Mouse (Mus musculus) lung, postnatal 14 days (tissue): ENCODE results near the gene Selenok.

ENCODE experiments used
- DNase-seq: peaks from one replicate; pipeline ENCODE4 v3.0.0; 2021

Gene Selenok

GRCm38 (mm10) chr14:29996000-29996751 lies 28.1 kb downstream of the Selenok start:
- no peak for DNase-seq

DNA sequence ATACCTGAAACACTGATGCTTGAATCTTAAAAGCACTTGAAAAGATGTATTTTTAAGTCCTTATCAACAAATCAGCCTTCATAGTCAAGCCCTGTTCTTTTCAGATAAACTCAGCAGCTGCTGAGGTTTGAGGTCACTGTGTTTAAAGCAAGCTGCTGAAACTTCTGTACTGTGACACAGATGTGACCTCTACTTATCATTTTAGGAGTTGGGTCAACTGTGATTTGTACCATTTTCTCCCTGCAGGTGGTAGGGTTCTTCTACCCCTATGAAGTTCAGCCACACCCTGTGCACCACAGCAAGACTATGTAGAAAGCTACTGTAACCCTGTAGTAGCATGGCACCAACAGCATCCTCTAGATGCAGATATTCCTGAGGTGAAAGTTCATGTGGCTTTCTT lies 29.2 kb downstream of the Selenok start:
- DNase-seq: no peak

GRCm38 (mm10) chr14:29998747-29999474 lies 30.8 kb downstream of the Selenok start:
- no peak for DNase-seq

DNA sequence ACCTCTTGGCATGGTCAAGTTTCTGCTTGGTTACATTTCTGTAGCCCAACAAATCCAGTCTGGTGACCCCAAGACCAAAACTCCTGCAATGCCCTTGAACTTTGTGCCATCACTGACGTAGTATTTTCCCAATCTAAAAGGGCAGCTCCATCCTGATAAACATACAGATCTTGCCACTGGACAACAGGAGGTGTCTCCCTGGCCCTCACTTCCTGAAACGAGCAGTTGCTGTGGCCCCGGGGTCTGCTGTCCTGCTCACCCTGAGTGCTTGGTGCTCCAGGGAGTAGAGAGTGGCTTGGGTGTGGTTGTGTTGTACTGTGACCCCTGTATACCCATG lies 31.3 kb downstream of the Selenok start:
- DNase-seq: no peak

DNA sequence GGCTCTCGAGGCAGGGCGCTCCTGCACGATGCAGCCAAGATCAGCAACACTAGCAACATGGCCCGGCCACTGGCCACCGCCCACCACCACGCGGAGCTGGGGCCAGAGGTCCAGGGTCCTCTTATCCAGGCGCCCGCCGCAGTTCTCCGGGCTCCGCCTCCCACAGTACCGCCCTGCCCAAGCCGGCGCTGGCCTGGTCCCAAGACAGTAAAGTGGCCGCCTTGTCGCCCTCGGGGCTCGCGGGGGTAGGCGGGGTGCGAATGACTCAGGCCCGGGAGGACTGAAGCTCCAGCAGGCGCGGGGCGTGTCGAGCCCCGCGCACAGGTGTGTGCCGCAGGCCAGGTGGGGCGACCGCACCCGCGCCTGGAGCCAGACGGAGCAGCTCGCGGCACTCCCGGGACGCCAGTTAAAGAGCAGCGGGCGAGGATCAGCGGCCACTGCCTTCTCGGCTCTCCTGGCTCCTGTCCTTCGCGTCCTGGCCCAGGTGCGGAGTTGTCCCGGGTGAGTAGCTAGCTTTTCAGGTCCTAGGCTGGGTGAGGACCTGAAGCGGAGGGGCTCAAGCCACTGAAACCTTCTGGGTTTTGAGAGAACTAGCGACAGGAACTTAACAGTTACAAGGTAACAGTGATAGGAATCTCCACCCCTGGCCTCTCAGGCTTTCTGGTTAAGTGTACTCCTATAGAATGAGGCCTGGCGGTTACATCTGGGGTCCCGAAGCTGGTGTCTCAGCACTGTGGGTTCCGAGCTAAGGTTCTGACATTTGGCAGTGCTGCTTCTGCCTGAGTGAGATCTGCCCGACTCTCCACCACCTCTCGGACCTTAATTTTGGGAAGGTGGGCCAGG lies 40.8 kb downstream of the Selenok start, which contains the start of the genes Il17rb and Chdh:
Il17rb (minus strand) TSS at position 164 of the 843 bp plus-strand sequence.
Chdh (plus strand) TSS at position 291 of the 843 bp plus-strand sequence.
- DNase-seq: peak; percentile 63

DNA sequence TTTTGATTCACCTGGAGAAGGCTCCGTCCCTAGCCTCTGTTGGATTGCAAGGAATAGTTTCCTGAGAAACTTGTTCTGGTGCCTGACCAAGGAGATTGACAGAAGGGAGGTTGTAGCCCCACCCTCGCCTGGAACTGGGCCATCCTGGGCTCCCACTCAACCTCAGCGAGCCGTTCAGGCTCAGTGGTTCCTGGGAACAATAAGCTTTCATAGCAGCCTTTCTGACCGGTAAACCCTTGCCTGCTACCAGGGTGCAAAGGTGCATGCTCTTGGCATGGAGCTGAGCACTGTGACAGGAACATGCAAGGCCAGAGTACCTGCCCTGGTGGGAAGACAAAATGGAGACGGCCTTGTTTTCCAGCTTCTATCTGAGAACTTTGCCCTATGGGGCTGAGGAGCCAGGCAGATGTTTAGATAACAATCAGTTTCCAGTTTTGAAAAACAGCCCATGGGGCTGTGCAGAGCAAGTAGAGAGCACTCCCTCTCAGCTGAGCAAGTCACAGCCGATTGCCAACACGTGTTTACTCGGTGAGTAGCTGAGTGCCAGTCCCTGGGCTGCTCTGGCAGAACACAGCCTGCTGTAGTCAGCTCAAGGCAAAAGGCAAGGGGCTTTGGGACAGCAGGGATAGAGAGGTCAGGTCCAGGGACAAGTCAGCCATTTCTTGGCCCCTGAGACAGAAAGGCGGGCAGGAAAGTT lies 41.9 kb downstream of the Selenok start:
- peak; percentile 55 for DNase-seq

- DNase-seq: no peak
These were observed 43.9 kb downstream of the Selenok start for GRCm38 (mm10) chr14:30011886-30012560.

DNA sequence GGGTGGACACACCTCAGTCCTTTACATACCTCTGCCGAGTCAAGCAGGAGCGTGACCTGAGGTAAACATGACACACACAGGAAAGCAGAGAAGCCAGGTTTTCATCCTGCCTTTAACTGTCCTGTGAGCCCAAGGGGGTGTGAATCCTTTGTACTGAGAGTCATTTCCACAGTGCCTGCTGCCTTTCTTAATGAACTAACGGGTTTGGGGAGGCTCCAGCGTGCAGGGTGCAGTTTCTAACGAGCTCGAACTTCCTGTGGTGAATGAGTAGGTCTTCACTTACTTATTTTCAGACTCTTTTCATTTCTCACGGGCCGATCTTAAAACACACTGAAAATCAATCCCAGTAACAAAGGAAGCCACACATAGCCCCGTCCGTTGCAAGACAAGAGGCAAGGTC lies 46.4 kb downstream of the Selenok start:
- DNase-seq: no peak

- DNase-seq: no peak
These were observed 46.9 kb downstream of the Selenok start for GRCm38 (mm10) chr14:30015008-30015407.

DNA sequence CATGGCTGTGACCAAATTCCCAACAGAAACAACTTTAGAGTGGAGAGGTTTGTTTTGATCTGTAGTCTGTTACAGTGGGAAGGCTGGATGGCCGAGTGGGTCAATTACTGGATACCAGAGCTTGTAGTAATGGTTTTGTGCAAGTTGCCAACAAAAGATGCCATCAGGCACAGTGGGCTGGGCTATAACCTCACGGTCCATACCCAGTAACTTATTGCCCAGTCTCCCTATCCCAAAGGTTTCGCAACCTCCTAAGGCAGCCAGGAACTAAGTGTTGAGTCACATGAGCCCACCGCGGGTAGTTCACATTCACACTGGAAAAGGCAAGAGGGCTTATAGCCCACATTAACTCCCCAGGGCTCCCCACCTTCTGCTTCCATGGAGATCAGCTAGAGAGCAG lies 48.6 kb downstream of the Selenok start:
- DNase-seq: no peak

- no peak for DNase-seq
These were observed 49.8 kb downstream of the Selenok start for GRCm38 (mm10) chr14:30017794-30018462.

DNA sequence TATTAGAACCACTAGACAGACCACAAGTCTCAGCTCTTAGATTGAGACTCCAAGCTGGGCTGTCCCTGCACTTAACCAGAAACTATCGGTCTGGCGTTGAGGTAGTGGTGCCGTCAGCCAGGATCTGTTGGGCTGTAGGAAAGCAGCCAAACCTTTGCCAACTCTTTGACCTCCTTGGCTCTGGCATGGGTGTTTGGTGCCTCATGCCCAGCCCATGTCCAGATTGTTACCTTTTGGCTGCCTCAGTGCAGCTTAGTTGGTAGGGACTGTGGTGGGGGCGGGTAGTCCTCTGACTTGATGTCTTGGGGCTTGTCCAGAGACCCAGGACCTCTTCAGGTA lies 50.3 kb downstream of the Selenok start:
- no peak for DNase-seq

DNA sequence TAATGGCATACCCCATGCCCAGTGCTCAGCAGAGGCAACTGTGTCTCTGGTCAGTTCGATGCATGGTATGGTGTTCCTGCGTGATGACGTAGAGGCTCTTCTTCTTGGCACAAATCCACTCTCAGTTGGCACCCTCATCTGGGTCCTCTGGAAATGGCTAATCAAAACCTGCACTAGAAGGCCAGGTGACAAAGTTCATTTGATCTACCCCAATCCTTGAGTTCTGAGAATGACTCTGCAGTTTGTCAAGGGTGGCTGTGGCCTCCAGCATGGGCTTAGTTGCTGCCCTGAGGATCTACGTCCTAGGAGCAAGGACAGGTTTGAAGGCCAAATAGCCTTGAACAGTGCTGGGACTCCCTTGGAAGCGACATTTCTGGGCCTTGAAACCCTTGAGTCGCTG lies 50.7 kb downstream of the Selenok start:
- no peak for DNase-seq

GRCm38 (mm10) chr14:30019375-30019774 lies 51.3 kb downstream of the Selenok start:
- no peak for DNase-seq

- DNase-seq: no peak
These were observed 51.9 kb downstream of the Selenok start for GRCm38 (mm10) chr14:30019792-30020575.

- no peak for DNase-seq
These were observed 54.4 kb downstream of the Selenok start for GRCm38 (mm10) chr14:30022471-30022870.

DNA sequence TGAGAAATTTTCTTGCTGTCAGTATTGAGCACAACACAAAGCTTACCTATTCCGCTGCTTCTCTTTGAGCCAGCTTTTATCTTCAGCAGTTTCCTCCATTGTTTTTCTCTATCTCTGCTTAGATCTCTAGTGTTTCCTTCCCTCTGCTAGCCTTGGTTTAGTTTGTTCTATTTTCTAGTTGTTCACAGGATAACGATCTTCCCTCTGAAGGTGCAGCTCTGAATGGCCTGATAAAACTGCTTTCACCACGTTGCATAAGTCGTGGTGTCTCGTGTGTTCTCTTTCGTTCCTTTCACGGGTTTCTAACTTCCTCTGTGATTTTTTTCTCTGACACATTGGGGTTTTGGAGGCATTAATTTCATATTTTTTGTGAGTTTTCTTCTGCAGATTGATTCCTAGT lies 56.3 kb downstream of the Selenok start:
- DNase-seq: no peak
